In the genomic region with DNA sequence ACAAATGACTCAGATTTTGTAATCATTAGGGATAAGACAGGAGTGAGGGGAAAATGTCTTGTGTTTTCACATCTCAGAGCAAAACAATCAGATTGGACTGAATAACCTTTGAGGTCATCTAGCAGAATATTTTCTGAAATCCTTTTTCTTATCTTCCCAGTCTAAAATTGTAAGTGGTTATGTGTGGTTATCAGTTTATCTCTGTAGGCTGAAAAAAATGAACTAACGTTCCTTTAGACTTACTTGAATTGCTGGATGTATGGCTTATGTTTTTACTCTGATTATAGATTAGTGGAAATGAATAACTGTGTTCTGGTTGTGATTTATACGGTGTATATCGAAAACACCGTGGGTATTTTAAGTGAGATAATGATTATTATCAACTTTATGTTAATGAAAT, we compare ENCODE assay signal across 25 mouse cellular contexts.
"Had no signal": no experiment of that assay in that cellular context is flagged by ENCODE, and none has a peak within 500 bp of the region (broad histone marks: within the 10 kb centered on the region; RNA-seq: fewer than 3 reads in every experiment).

No protein-coding gene starts in this region.

- H3K27me3 ChIP-seq: embryonic facial prominence, embryonic 12.5 days; embryonic facial prominence, embryonic 13.5 days; embryonic facial prominence, embryonic 15.5 days; forebrain, embryonic 12.5 days; forebrain, embryonic 13.5 days; forebrain, embryonic 15.5 days had no signal

- H3K27ac ChIP-seq: embryonic facial prominence, embryonic 10.5 days; embryonic facial prominence, embryonic 12.5 days; embryonic facial prominence, embryonic 13.5 days; embryonic facial prominence, embryonic 15.5 days; forebrain, embryonic 10.5 days; forebrain, embryonic 12.5 days; forebrain, embryonic 13.5 days; forebrain, embryonic 15.5 days; gastrocnemius, adult 2 months; heart, adult 2 months; heart, embryonic 10.5 days had no signal

- H3K9ac ChIP-seq: embryonic facial prominence, embryonic 12.5 days; embryonic facial prominence, embryonic 13.5 days; embryonic facial prominence, embryonic 15.5 days; forebrain, embryonic 12.5 days; forebrain, embryonic 13.5 days; forebrain, embryonic 15.5 days; forebrain, postnatal 0 days had no signal

- DNase-seq: cerebellum, adult 9-11 months; cerebellum, postnatal 10 days; cerebellum, postnatal 14 days; cerebellum, postnatal 25 days; cerebellum, postnatal 36 days; embryo, embryonic 11 days; forebrain, postnatal 0 days; gastrocnemius, adult 2 months; gastrocnemius, postnatal 10 days; gastrocnemius, postnatal 14 days; gastrocnemius, postnatal 25 days; gastrocnemius, postnatal 36 days; heart, adult 11 months; heart, adult 18-20 months; heart, adult 2 months had no signal

- H3K4me3 ChIP-seq: embryonic facial prominence, embryonic 10.5 days; embryonic facial prominence, embryonic 12.5 days; embryonic facial prominence, embryonic 13.5 days; embryonic facial prominence, embryonic 15.5 days; erythroblast, embryonic 14.5 days; forebrain, embryonic 10.5 days; forebrain, embryonic 12.5 days; forebrain, embryonic 13.5 days; forebrain, embryonic 15.5 days; gastrocnemius, adult 2 months; heart, adult 2 months; heart, embryonic 10.5 days had no signal

- H3K9me3 ChIP-seq: embryonic facial prominence, embryonic 10.5 days; embryonic facial prominence, embryonic 12.5 days; embryonic facial prominence, embryonic 13.5 days; embryonic facial prominence, embryonic 15.5 days; forebrain, embryonic 10.5 days; forebrain, embryonic 12.5 days; forebrain, embryonic 13.5 days; forebrain, embryonic 15.5 days; heart, embryonic 10.5 days had no signal
